Mouse (Mus musculus) testis, adult 2 months (tissue): ENCODE data around the gene Acss1. TPM values are rescaled to one million over a fixed set of nuclear protein-coding genes. Genes with fewer than 3 reads are reported as not detected.
A peak's percentile ranks its signal among the peaks of the same experiment; 100 is the strongest.

Source experiments
- H3K27ac ChIP-seq: fragments of 200-500 bp; 2 replicates; pipeline ENCODE4 v1.5.1; 2012; ENCODE audit warnings: low read depth, low read length; ENCODE audit not compliant: control insufficient read depth, insufficient read depth
- H3K27me3 ChIP-seq: fragments of 200-500 bp; 2 replicates; pipeline ENCODE4 v1.6.1; 2012; ENCODE audit warnings: mild to moderate bottlenecking, low read length, moderate library complexity; ENCODE audit not compliant: control insufficient read depth, insufficient read depth
- H3K36me3 ChIP-seq: fragments of 200-500 bp; 2 replicates; pipeline ENCODE4 v1.6.1; 2012; ENCODE audit warnings: mild to moderate bottlenecking, low read length; ENCODE audit not compliant: control insufficient read depth, insufficient read depth
- H3K4me1 ChIP-seq: fragments of 200-500 bp; 2 replicates; pipeline ENCODE4 v1.6.1; 2012; ENCODE audit warnings: low read length; ENCODE audit not compliant: control insufficient read depth, insufficient read depth
- H3K4me3 ChIP-seq: fragments of 200-500 bp; 2 replicates; pipeline ENCODE4 v1.5.1; 2012; ENCODE audit warnings: low read depth, mild to moderate bottlenecking, low read length, moderate library complexity, mixed read lengths; ENCODE audit not compliant: control insufficient read depth
- CTCF ChIP-seq: fragments of 200-500 bp; IDR thresholded peaks from 2 replicates; pipeline ENCODE4 v1.5.1; 2012; ENCODE audit warnings: low read depth, mild to moderate bottlenecking, inconsistent platforms, low read length, moderate library complexity; ENCODE audit not compliant: control insufficient read depth, insufficient read depth, insufficient replicate concordance
- POLR2A ChIP-seq: fragments of 200-500 bp; IDR thresholded peaks from 2 replicates; pipeline ENCODE4 v1.6.1; 2012; ENCODE audit warnings: low read depth, mild to moderate bottlenecking, inconsistent platforms, low read length, moderate library complexity; ENCODE audit not compliant: control insufficient read depth
- polyA plus RNA-seq: library from polyadenylated mRNA; depleted of rRNA; stranded (reverse); fragments of >200 nt; gene quantifications from 2 replicates; pipeline ENCODE4 v1.2.3, GENCODE M21; 2012

Acss1 gene
- polyA plus RNA-seq, 1 experiment, result 14.6 TPM

GRCm38 (mm10) chr2:150608872-150609560, 59.3 kb downstream of the Acss1 start:
- TF ChIP-seq POLR2A (no peak), CTCF (no peak)
- peak overlapping the region; percentile 97; the same call in 1 of the 2 replicates for H3K4me3 ChIP-seq
- H3K27me3 ChIP-seq, result no peaks in the 10 kb centered on the region
- H3K4me1 ChIP-seq, result 0 out of 2 replicates have a peak, but pooled peaks cover 2% of the 10 kb centered on the region
- no peaks in the 10 kb centered on the region for H3K36me3 ChIP-seq
- no peak overlapping the region for H3K27ac ChIP-seq

GRCm38 (mm10) chr2:150608087-150608799, 60.1 kb downstream of the Acss1 start, which contains the start of gene Apmap:
Gene Apmap, minus strand, starts transcription at chr2:150608567.
- Histone ChIP-seq H3K27me3 (no peaks in the 10 kb centered on the region), H3K27ac (peak within 1 kb of the TSS; percentile 61), H3K4me1 (0 out of 2 replicates have a peak, but pooled peaks cover 2% of the 10 kb centered on the region), H3K4me3 (peak within 1 kb of the TSS; percentile 97), H3K36me3 (no peaks in the 10 kb centered on the region)
- TF ChIP-seq CTCF, result no peak
- peak; percentile 76 for TF ChIP-seq POLR2A

- Histone ChIP-seq H3K4me3 (no peak overlapping the region), H3K36me3 (no peaks in the 10 kb centered on the region), H3K27me3 (no peaks in the 10 kb centered on the region), H3K4me1 (0 out of 2 replicates have a peak, but pooled peaks cover 2% of the 10 kb centered on the region), H3K27ac (no peak overlapping the region)
- TF ChIP-seq POLR2A (no peak), CTCF (no peak)
Observed at GRCm38 (mm10) chr2:150607086-150607485, 61.2 kb downstream of the Acss1 start.

GRCm38 (mm10) chr2:150604802-150605201, 63.5 kb downstream of the Acss1 start:
- H3K27ac ChIP-seq, result no peak overlapping the region
- no peak overlapping the region for H3K4me3 ChIP-seq
- H3K36me3 ChIP-seq, result no peaks in the 10 kb centered on the region
- 0 out of 2 replicates have a peak, but pooled peaks cover 2% of the 10 kb centered on the region for H3K4me1 ChIP-seq
- TF ChIP-seq POLR2A (no peak), CTCF (no peak)
- H3K27me3 ChIP-seq, result no peaks in the 10 kb centered on the region

GRCm38 (mm10) chr2:150602166-150602565, 66.1 kb downstream of the Acss1 start:
- H3K36me3 ChIP-seq, result no peaks in the 10 kb centered on the region
- no peak for TF ChIP-seq CTCF
- TF ChIP-seq POLR2A, result no peak
- no peak overlapping the region for H3K27ac ChIP-seq
- no peaks in the 10 kb centered on the region for H3K27me3 ChIP-seq
- H3K4me1 ChIP-seq, result no peaks in the 10 kb centered on the region
- H3K4me3 ChIP-seq, result no peak overlapping the region

- TF ChIP-seq POLR2A (no peak), CTCF (no peak)
- no peaks in the 10 kb centered on the region for H3K4me1 ChIP-seq
- H3K4me3 ChIP-seq, result no peak overlapping the region
- no peaks in the 10 kb centered on the region for H3K36me3 ChIP-seq
- no peak overlapping the region for H3K27ac ChIP-seq
- H3K27me3 ChIP-seq, result no peaks in the 10 kb centered on the region
Observed at GRCm38 (mm10) chr2:150600263-150600662, 68.0 kb downstream of the Acss1 start.

GRCm38 (mm10) chr2:150595411-150596190, 72.7 kb downstream of the Acss1 start:
- no peak overlapping the region for H3K27ac ChIP-seq
- TF ChIP-seq CTCF (no peak), POLR2A (no peak)
- H3K36me3 ChIP-seq, result no peaks in the 10 kb centered on the region
- no peak overlapping the region for H3K4me3 ChIP-seq
- H3K4me1 ChIP-seq, result no peaks in the 10 kb centered on the region
- H3K27me3 ChIP-seq, result no peaks in the 10 kb centered on the region

GRCm38 (mm10) chr2:150589076-150589475, 79.2 kb downstream of the Acss1 start:
- peak overlapping the region; percentile 54 for H3K4me3 ChIP-seq
- H3K4me1 ChIP-seq, result no peaks in the 10 kb centered on the region
- no peaks in the 10 kb centered on the region for H3K27me3 ChIP-seq
- H3K27ac ChIP-seq, result no peak overlapping the region
- TF ChIP-seq POLR2A (no peak), CTCF (no peak)
- peaks cover 9% of the 10 kb centered on the region for H3K36me3 ChIP-seq
